Mouse (Mus musculus): Measurements from ENCODE around the gene Dusp3. TPM values are rescaled to one million over a fixed set of nuclear protein-coding genes. Genes with fewer than 3 reads are reported as not detected.

The Dusp3 gene
- polyA plus RNA-seq, 1 experiment from 2014 or later, result 50.3 TPM

- peak; percentile 48; the same call in 1 of the 2 replicates for ATAC-seq (ENCODE audit: extremely low read depth, insufficient number of reproducible peaks, low FRiP score, low TSS enrichment)
- Histone ChIP-seq H3K4me2 (no peak overlapping the region), H3K4me3 (no peak overlapping the region), H3K4me1 (0 out of 2 replicates have a peak, but pooled peaks cover 4% of the 10 kb centered on the region), H3K36me3 (peaks cover 18% of the 10 kb centered on the region; the same call in 1 of the 2 replicates), H3K27ac (replicated peaks) (no peak overlapping the region), H3K27me3 (replicated peaks) (0 out of 2 replicates have a peak, but pooled peaks cover 3% of the 10 kb centered on the region), H3K9me3 (no peaks in the 10 kb centered on the region), H3K9ac (no peak overlapping the region)
- WGBS, result 58% methylated on average over 15 of the region's 15 CpGs
These were observed 22.3 kb upstream of the Dusp3 start for GRCm38 (mm10) chr11:102008954-102009637.

- H3K27me3 ChIP-seq (replicated peaks), result 0 out of 2 replicates have a peak, but pooled peaks cover 3% of the 10 kb centered on the region
- H3K9ac ChIP-seq, result no peak overlapping the region
- H3K4me3 ChIP-seq, result no peak overlapping the region
- WGBS, result 83% methylated on average over 8 of the region's 8 CpGs
- 0 out of 2 replicates have a peak, but pooled peaks cover 4% of the 10 kb centered on the region for H3K4me1 ChIP-seq
- no peaks in the 10 kb centered on the region for H3K9me3 ChIP-seq
- H3K27ac ChIP-seq (replicated peaks), result no peak overlapping the region
- H3K4me2 ChIP-seq, result no peak overlapping the region
- peaks cover 18% of the 10 kb centered on the region; the same call in 1 of the 2 replicates for H3K36me3 ChIP-seq
- no peak for ATAC-seq (ENCODE audit: extremely low read depth, insufficient number of reproducible peaks, low FRiP score, low TSS enrichment)
These were observed 21.6 kb upstream of the Dusp3 start for GRCm38 (mm10) chr11:102008372-102008771.

- 82% methylated on average over 5 of the region's 5 CpGs for WGBS
- H3K9me3 ChIP-seq, result no peaks in the 10 kb centered on the region
- H3K4me3 ChIP-seq, result no peak overlapping the region
- H3K4me1 ChIP-seq, result 0 out of 2 replicates have a peak, but pooled peaks cover 4% of the 10 kb centered on the region
- 0 out of 2 replicates have a peak, but pooled peaks cover 3% of the 10 kb centered on the region for H3K27me3 ChIP-seq (replicated peaks)
- H3K4me2 ChIP-seq, result no peak overlapping the region
- ATAC-seq (ENCODE audit: extremely low read depth, insufficient number of reproducible peaks, low FRiP score, low TSS enrichment), result no peak
- peaks cover 12% of the 10 kb centered on the region; the same call in 1 of the 2 replicates for H3K36me3 ChIP-seq
- no peak overlapping the region for H3K9ac ChIP-seq
- no peak overlapping the region for H3K27ac ChIP-seq (replicated peaks)
These were observed 19.9 kb upstream of the Dusp3 start for GRCm38 (mm10) chr11:102006688-102007087.

- no peak overlapping the region for H3K27ac ChIP-seq (replicated peaks)
- H3K9ac ChIP-seq, result no peak overlapping the region
- H3K36me3 ChIP-seq, result peaks cover 8% of the 10 kb centered on the region; the same call in 1 of the 2 replicates
- H3K4me1 ChIP-seq, result 0 out of 2 replicates have a peak, but pooled peaks cover 4% of the 10 kb centered on the region
- no peak overlapping the region for H3K4me2 ChIP-seq
- no peak overlapping the region for H3K4me3 ChIP-seq
- 70% methylated on average over 9 of the region's 9 CpGs for WGBS
- 0 out of 2 replicates have a peak, but pooled peaks cover 3% of the 10 kb centered on the region for H3K27me3 ChIP-seq (replicated peaks)
- ATAC-seq (ENCODE audit: extremely low read depth, insufficient number of reproducible peaks, low FRiP score, low TSS enrichment), result no peak
- no peaks in the 10 kb centered on the region for H3K9me3 ChIP-seq
These were observed 19.5 kb upstream of the Dusp3 start for GRCm38 (mm10) chr11:102006271-102006670.

GRCm38 (mm10) chr11:102004251-102004650 lies 17.4 kb upstream of the Dusp3 start:
- H3K36me3 ChIP-seq, result peaks cover 8% of the 10 kb centered on the region; the same call in 1 of the 2 replicates
- H3K27me3 ChIP-seq (replicated peaks), result 0 out of 2 replicates have a peak, but pooled peaks cover 3% of the 10 kb centered on the region
- 85% methylated on average over 8 of the region's 8 CpGs for WGBS
- H3K9ac ChIP-seq, result no peak overlapping the region
- no peak overlapping the region for H3K27ac ChIP-seq (replicated peaks)
- peaks cover 6% of the 10 kb centered on the region for H3K4me1 ChIP-seq
- ATAC-seq (ENCODE audit: extremely low read depth, insufficient number of reproducible peaks, low FRiP score, low TSS enrichment), result no peak
- H3K9me3 ChIP-seq, result no peaks in the 10 kb centered on the region
- no peak overlapping the region for H3K4me3 ChIP-seq
- H3K4me2 ChIP-seq, result no peak overlapping the region

GRCm38 (mm10) chr11:101999466-101999865 lies 12.7 kb upstream of the Dusp3 start:
- 0 out of 2 replicates have a peak, but pooled peaks cover 3% of the 10 kb centered on the region for H3K36me3 ChIP-seq
- ATAC-seq (ENCODE audit: extremely low read depth, insufficient number of reproducible peaks, low FRiP score, low TSS enrichment), result no peak
- H3K9ac ChIP-seq, result no peak overlapping the region
- no peaks in the 10 kb centered on the region for H3K27me3 ChIP-seq (replicated peaks)
- no peak overlapping the region for H3K4me3 ChIP-seq
- no peak overlapping the region for H3K4me2 ChIP-seq
- no peaks in the 10 kb centered on the region for H3K9me3 ChIP-seq
- peaks cover 14% of the 10 kb centered on the region for H3K4me1 ChIP-seq
- no peak overlapping the region; the same call in 1 of the 2 replicates for H3K27ac ChIP-seq (replicated peaks)
- WGBS, result 49% methylated on average over 4 of the region's 4 CpGs

- Histone ChIP-seq H3K27ac (replicated peaks) (0 out of 2 replicates have a peak overlapping the region, but pooled peaks have one; percentile 8), H3K36me3 (no peaks in the 10 kb centered on the region), H3K4me3 (no peak overlapping the region), H3K9me3 (no peaks in the 10 kb centered on the region), H3K9ac (no peak overlapping the region), H3K27me3 (replicated peaks) (no peaks in the 10 kb centered on the region), H3K4me1 (peaks cover 22% of the 10 kb centered on the region), H3K4me2 (no peak overlapping the region)
- ATAC-seq (ENCODE audit: extremely low read depth, insufficient number of reproducible peaks, low FRiP score, low TSS enrichment), result no peak
- WGBS, result 47% methylated on average over 5 of the region's 5 CpGs
These were observed 11.4 kb upstream of the Dusp3 start for GRCm38 (mm10) chr11:101998258-101998657.

- Histone ChIP-seq H3K9me3 (no peaks in the 10 kb centered on the region), H3K9ac (no peak overlapping the region), H3K27ac (replicated peaks) (no peak overlapping the region), H3K27me3 (replicated peaks) (no peaks in the 10 kb centered on the region), H3K4me1 (peaks cover 22% of the 10 kb centered on the region), H3K4me2 (no peak overlapping the region), H3K36me3 (no peaks in the 10 kb centered on the region), H3K4me3 (no peak overlapping the region)
- WGBS, result 82% methylated on average over 7 of the region's 7 CpGs
- no peak for ATAC-seq (ENCODE audit: extremely low read depth, insufficient number of reproducible peaks, low FRiP score, low TSS enrichment)
These were observed 9.1 kb upstream of the Dusp3 start for GRCm38 (mm10) chr11:101995938-101996337.

GRCm38 (mm10) chr11:101994100-101994499 lies 7.3 kb upstream of the Dusp3 start:
- H3K4me1 ChIP-seq, result peaks cover 18% of the 10 kb centered on the region
- no peak overlapping the region for H3K4me2 ChIP-seq
- no peak overlapping the region for H3K4me3 ChIP-seq
- 39% methylated on average over 8 of the region's 8 CpGs for WGBS
- no peaks in the 10 kb centered on the region for H3K27me3 ChIP-seq (replicated peaks)
- no peaks in the 10 kb centered on the region for H3K9me3 ChIP-seq
- H3K27ac ChIP-seq (replicated peaks), result 0 out of 2 replicates have a peak overlapping the region, but pooled peaks have one; percentile 9
- H3K36me3 ChIP-seq, result no peaks in the 10 kb centered on the region
- ATAC-seq (ENCODE audit: extremely low read depth, insufficient number of reproducible peaks, low FRiP score, low TSS enrichment), result no peak
- no peak overlapping the region for H3K9ac ChIP-seq

GRCm38 (mm10) chr11:101992411-101992810 lies 5.6 kb upstream of the Dusp3 start:
- no peak overlapping the region for H3K4me2 ChIP-seq
- H3K9ac ChIP-seq, result no peak overlapping the region
- no peak for ATAC-seq (ENCODE audit: extremely low read depth, insufficient number of reproducible peaks, low FRiP score, low TSS enrichment)
- peaks cover 11% of the 10 kb centered on the region; the same call in 1 of the 2 replicates for H3K27me3 ChIP-seq (replicated peaks)
- H3K4me1 ChIP-seq, result peaks cover 12% of the 10 kb centered on the region
- no peak overlapping the region for H3K4me3 ChIP-seq
- no peaks in the 10 kb centered on the region for H3K36me3 ChIP-seq
- H3K27ac ChIP-seq (replicated peaks), result no peak overlapping the region
- WGBS, result 84% methylated on average over 7 of the region's 7 CpGs
- H3K9me3 ChIP-seq, result no peaks in the 10 kb centered on the region

GRCm38 (mm10) chr11:101991813-101992212 lies 5.0 kb upstream of the Dusp3 start:
- H3K4me3 ChIP-seq, result no peak overlapping the region
- H3K36me3 ChIP-seq, result no peaks in the 10 kb centered on the region
- H3K9ac ChIP-seq, result no peak overlapping the region
- peaks cover 11% of the 10 kb centered on the region; the same call in 1 of the 2 replicates for H3K27me3 ChIP-seq (replicated peaks)
- peaks cover 12% of the 10 kb centered on the region for H3K4me1 ChIP-seq
- no peak for ATAC-seq (ENCODE audit: extremely low read depth, insufficient number of reproducible peaks, low FRiP score, low TSS enrichment)
- H3K4me2 ChIP-seq, result no peak overlapping the region
- H3K9me3 ChIP-seq, result no peaks in the 10 kb centered on the region
- WGBS, result 64% methylated on average over 3 of the region's 3 CpGs
- no peak overlapping the region for H3K27ac ChIP-seq (replicated peaks)
